Mouse (Mus musculus) limb, embryonic 11.5 days (tissue): ENCODE measurements around the gene Nectin3. TPM values are rescaled to one million over a fixed set of nuclear protein-coding genes. Genes with fewer than 3 reads are reported as not detected.

ENCODE experiments used
- ATAC-seq: fragments of 200-750 bp; cut with Nextera tagmentation; 2 replicates; pipeline ENCODE4 v1.8.0; 2017; ENCODE audit warnings: low read depth; ENCODE audit not compliant: insufficient number of reproducible peaks, low FRiP score, low TSS enrichment
- DNase-seq: peaks from one replicate; pipeline ENCODE4 v3.0.0-alpha.2; 2015; ENCODE audit warnings: low spot score
- H3K27ac ChIP-seq: fragments of 300-500 bp; sonication (generic); replicated peaks from 2 replicates; pipeline ENCODE4 v1.5.1; 2014; ENCODE audit warnings: low read depth, mild to moderate bottlenecking, low read length
- H3K27me3 ChIP-seq: fragments of 300-500 bp; sonication (generic); 2 replicates; pipeline ENCODE4 v1.6.1; 2014; ENCODE audit warnings: mild to moderate bottlenecking, low read length, mixed read lengths; ENCODE audit not compliant: control insufficient read depth, insufficient read depth
- H3K36me3 ChIP-seq: fragments of 300-500 bp; sonication (generic); 2 replicates; pipeline ENCODE4 v1.6.1; 2014; ENCODE audit warnings: mild to moderate bottlenecking, low read length, moderate library complexity, mixed read lengths; ENCODE audit not compliant: control insufficient read depth, insufficient read depth
- H3K4me1 ChIP-seq: fragments of 300-500 bp; sonication (generic); 2 replicates; pipeline ENCODE4 v1.6.1; 2014; ENCODE audit warnings: low read length, mixed read lengths; ENCODE audit not compliant: control insufficient read depth, insufficient read depth
- H3K4me2 ChIP-seq: fragments of 300-500 bp; sonication (generic); 2 replicates; pipeline ENCODE4 v1.6.1; 2014; ENCODE audit warnings: low read depth, mild to moderate bottlenecking, moderate library complexity; ENCODE audit not compliant: severe bottlenecking
- H3K4me3 ChIP-seq: fragments of 300-500 bp; sonication (generic); 2 replicates; pipeline ENCODE4 v1.5.1; 2014; ENCODE audit warnings: low read depth, low read length
- H3K9ac ChIP-seq: fragments of 300-500 bp; sonication (generic); 2 replicates; pipeline ENCODE4 v1.6.1; 2014; ENCODE audit warnings: mild to moderate bottlenecking, low read length
- H3K9me3 ChIP-seq: fragments of 300-500 bp; sonication (generic); 2 replicates; pipeline ENCODE4 v1.6.1; 2016; ENCODE audit warnings: low read length; ENCODE audit not compliant: control insufficient read depth
- WGBS: fragments of 180-500 bp; shearing (Covaris S2); extraction: QIAGEN DNeasy Blood & Tissue Kit; methylation state at CpG from one replicate; pipeline ENCODE4 v1.1.7; 2014; 5-methylcytosine and 5-hydroxymethylcytosine counted together
- polyA plus RNA-seq: library from polyadenylated mRNA; unstranded; fragments of >200 nt; fragmentation: Nextera tagmentation; extraction: Ambion mirVana; gene quantifications from 2 replicates; pipeline ENCODE4 v1.2.1, GENCODE M21; 2014

Nectin3 gene
- polyA plus RNA-seq, result 28.5 and 28.8 TPM in 2 replicates

- 6% methylated on average over 4 of the region's 4 CpGs for WGBS
- no peak for DNase-seq
- Histone ChIP-seq H3K4me1 (peaks cover 8% of the 10 kb centered on the region; the same call in 1 of the 2 replicates), H3K4me3 (peak within 1 kb of the TSS; percentile 77), H3K4me2 (peak within 1 kb of the TSS; percentile 48), H3K9ac (peak within 1 kb of the TSS; percentile 51), H3K27me3 (0 out of 2 replicates have a peak, but pooled peaks cover 3% of the 10 kb centered on the region), H3K9me3 (no peaks in the 10 kb centered on the region), H3K27ac (peak within 1 kb of the TSS; percentile 81; the same call in 1 of the 2 replicates), H3K36me3 (no peaks in the 10 kb centered on the region)
- no peak for ATAC-seq
Measured at GRCm38 (mm10) chr16:46498421-46498789, at the start of gene Nectin3. TSS of gene Nectin3 (minus strand) at chr16:46498525.

- Histone ChIP-seq H3K4me2 (no peak overlapping the region), H3K27ac (no peak overlapping the region), H3K4me1 (no peaks in the 10 kb centered on the region), H3K4me3 (no peak overlapping the region), H3K9me3 (no peaks in the 10 kb centered on the region), H3K27me3 (no peaks in the 10 kb centered on the region), H3K9ac (no peak overlapping the region), H3K36me3 (no peaks in the 10 kb centered on the region)
- no peak for DNase-seq
- WGBS, result 86% methylated on average over 3 of the region's 3 CpGs
- no peak for ATAC-seq
Measured at GRCm38 (mm10) chr16:46538092-46538491, 39.8 kb upstream of the Nectin3 start.

GRCm38 (mm10) chr16:46532465-46533254 is 34.3 kb upstream of the Nectin3 start:
- no peak for DNase-seq

GRCm38 (mm10) chr16:46531023-46531422 is 32.7 kb upstream of the Nectin3 start:
- no peak overlapping the region for H3K9ac ChIP-seq
- H3K9me3 ChIP-seq, result no peaks in the 10 kb centered on the region
- no peak overlapping the region for H3K4me2 ChIP-seq
- no peaks in the 10 kb centered on the region for H3K36me3 ChIP-seq
- H3K27me3 ChIP-seq, result no peaks in the 10 kb centered on the region
- ATAC-seq (no peak), DNase-seq (no peak)
- no peak overlapping the region for H3K27ac ChIP-seq
- H3K4me1 ChIP-seq, result no peaks in the 10 kb centered on the region
- no peak overlapping the region for H3K4me3 ChIP-seq
- 85% methylated on average over 3 of the region's 3 CpGs for WGBS

More at GRCm38 (mm10) chr16:46532465-46533254, 34.3 kb upstream of the Nectin3 start:
- no peak overlapping the region for H3K4me2 ChIP-seq
- no peak for ATAC-seq
- 82% methylated on average over 5 of the region's 5 CpGs for WGBS
- no peak overlapping the region for H3K27ac ChIP-seq
- H3K9ac ChIP-seq, result no peak overlapping the region
- no peaks in the 10 kb centered on the region for H3K4me1 ChIP-seq
- H3K36me3 ChIP-seq, result no peaks in the 10 kb centered on the region
- no peaks in the 10 kb centered on the region for H3K27me3 ChIP-seq
- H3K4me3 ChIP-seq, result no peak overlapping the region
- H3K9me3 ChIP-seq, result no peaks in the 10 kb centered on the region

GRCm38 (mm10) chr16:46520885-46521417 is 22.6 kb upstream of the Nectin3 start:
- no peaks in the 10 kb centered on the region for H3K36me3 ChIP-seq
- H3K9ac ChIP-seq, result no peak overlapping the region
- WGBS, result 83% methylated on average over 5 of the region's 5 CpGs
- no peaks in the 10 kb centered on the region for H3K9me3 ChIP-seq
- no peaks in the 10 kb centered on the region for H3K4me1 ChIP-seq
- ATAC-seq, result no peak
- no peak overlapping the region for H3K4me3 ChIP-seq
- H3K27me3 ChIP-seq, result no peaks in the 10 kb centered on the region
- DNase-seq, result no peak
- H3K27ac ChIP-seq, result no peak overlapping the region
- no peak overlapping the region for H3K4me2 ChIP-seq

- Histone ChIP-seq H3K36me3 (no peaks in the 10 kb centered on the region), H3K9me3 (no peaks in the 10 kb centered on the region), H3K27me3 (no peaks in the 10 kb centered on the region), H3K9ac (no peak overlapping the region), H3K4me2 (no peak overlapping the region), H3K27ac (no peak overlapping the region), H3K4me1 (no peaks in the 10 kb centered on the region), H3K4me3 (no peak overlapping the region)
- no peak for DNase-seq
- no peak for ATAC-seq
- WGBS, result 83% methylated on average over 2 of the region's 2 CpGs
Measured at GRCm38 (mm10) chr16:46519606-46520005, 21.3 kb upstream of the Nectin3 start.

- no peak overlapping the region for H3K9ac ChIP-seq
- H3K27me3 ChIP-seq, result no peaks in the 10 kb centered on the region
- no peak overlapping the region for H3K4me2 ChIP-seq
- H3K9me3 ChIP-seq, result no peaks in the 10 kb centered on the region
- no peaks in the 10 kb centered on the region for H3K36me3 ChIP-seq
- H3K27ac ChIP-seq, result no peak overlapping the region
- 88% methylated on average over 3 of the region's 3 CpGs for WGBS
- ATAC-seq (no peak), DNase-seq (no peak)
- no peaks in the 10 kb centered on the region for H3K4me1 ChIP-seq
- no peak overlapping the region for H3K4me3 ChIP-seq
Measured at GRCm38 (mm10) chr16:46507944-46508333, 9.6 kb upstream of the Nectin3 start.

GRCm38 (mm10) chr16:46507260-46507943 is 9.1 kb upstream of the Nectin3 start:
- no peaks in the 10 kb centered on the region for H3K9me3 ChIP-seq
- H3K4me3 ChIP-seq, result no peak overlapping the region
- no peaks in the 10 kb centered on the region for H3K27me3 ChIP-seq
- H3K4me1 ChIP-seq, result no peaks in the 10 kb centered on the region
- H3K36me3 ChIP-seq, result no peaks in the 10 kb centered on the region
- 36% methylated on average over 3 of the region's 3 CpGs for WGBS
- H3K27ac ChIP-seq, result no peak overlapping the region
- ATAC-seq (no peak), DNase-seq (no peak)
- H3K9ac ChIP-seq, result no peak overlapping the region
- H3K4me2 ChIP-seq, result no peak overlapping the region
